Mouse (Mus musculus) thymus, postnatal 36 days (tissue): ENCODE measurements at regions not wholly inside any gene's neighbourhood (a gene's known extent, or its start where the extent isn't known, plus 50 kb on each side); places are given as distances from the start of the nearest gene placed in this dataset.

Experiments used
- DNase-seq, 2 experiments: peaks; one replicate each; pipeline ENCODE4 v3.0.0; 2022; ENCODE audit warnings: mixed read lengths in 2 of 2

- no peak for DNase-seq
These were observed 81.9 kb upstream of the Tbx3 start for GRCm38 (mm10) chr5:119588340-119589272.

- DNase-seq, result no peak
These were observed 79.2 kb upstream of the Tbx3 start for GRCm38 (mm10) chr5:119591271-119591670.

DNA sequence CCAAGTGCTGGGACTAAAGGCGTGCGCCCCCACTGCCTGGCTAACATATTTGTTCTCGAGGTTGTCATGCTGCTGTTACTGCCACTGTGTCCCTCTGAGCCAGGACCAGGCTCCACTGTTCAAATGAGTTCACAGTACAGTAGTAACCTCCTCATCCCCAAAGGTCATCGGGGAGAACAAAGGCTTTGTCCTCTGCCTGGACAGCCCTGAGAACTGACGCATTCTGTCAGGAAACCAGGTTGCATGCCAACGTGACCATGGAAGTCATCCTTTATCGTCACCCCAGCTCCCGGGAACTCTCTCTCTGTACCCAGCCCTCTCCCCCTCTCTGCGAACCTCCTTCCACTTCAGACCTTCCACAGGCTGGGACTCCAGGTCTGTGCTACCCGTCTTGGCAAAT, 77.6 kb upstream of the Tbx3 start:
- DNase-seq, result no peak

DNA sequence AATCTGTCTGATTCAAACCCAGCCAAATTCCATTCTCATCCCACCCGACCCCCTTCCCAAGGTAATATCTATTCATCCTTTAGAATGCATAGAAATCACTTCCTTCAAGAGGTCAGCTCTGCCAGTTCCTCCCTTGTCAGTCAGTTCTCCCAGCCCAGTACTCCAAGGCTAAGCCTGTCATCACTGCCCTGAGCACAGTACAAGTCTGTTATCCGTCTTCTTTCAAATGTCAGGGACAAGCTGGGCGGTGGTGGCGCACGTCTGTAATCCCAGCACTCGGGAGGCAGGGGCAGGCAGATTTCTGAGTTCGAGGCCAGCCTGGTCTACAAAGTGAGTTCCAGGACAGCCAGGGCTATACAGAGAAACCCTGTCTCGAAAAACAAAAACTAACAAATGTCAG, 75.9 kb upstream of the Tbx3 start:
- DNase-seq, result no peak

DNA sequence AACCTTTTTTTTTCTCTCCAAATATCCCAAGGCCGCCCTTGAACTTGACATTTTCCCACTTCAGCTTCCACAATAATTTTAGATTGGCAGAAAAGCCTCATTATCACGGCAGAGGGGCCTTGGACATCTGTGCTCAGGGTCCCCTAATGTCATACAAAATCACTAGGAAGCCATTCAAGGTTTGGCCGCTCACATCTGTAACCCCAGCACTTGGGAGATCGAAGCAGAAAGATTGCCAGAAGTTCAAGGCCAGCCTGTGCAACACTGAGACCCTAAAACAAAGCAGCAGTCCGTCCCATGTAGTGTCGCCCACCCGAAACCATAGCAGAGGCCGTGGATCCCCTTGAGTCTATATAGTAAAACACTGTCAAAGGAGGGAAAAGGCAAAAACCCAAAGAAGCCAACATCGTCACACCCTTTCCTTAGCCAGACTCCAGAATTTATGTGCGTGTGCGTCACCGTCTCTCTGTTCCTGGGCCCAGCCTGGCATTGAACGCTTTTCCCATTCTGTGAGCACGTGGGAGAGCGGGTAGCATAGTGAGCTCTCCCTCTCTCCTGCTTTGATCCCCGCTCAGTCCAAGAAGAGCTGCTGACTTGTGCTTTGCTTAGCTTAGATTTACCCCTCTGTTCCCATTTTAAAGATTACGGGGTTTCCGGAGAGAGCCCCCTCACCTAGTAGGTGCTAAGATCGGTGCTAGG, 74.0 kb upstream of the Tbx3 start:
- DNase-seq, result no peak

DNA sequence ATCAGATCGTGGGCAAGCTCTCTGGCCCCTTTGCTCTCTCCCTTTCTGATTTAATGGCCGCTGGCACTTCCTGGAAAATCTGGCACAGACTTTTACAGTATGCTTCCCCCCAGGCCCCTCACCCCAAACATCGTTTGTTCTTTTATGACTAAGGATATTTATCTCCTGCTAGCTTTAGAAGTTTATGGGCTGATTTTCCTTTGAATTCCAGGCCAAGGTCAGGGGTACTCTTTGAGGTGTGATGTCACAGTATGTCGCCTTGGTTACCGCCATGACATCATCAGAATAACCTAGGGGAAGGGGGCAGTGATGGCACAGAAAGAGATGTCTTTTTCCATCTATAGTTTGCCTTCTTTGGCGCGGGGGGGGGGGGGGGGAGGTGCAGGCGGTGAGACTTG, 73.5 kb upstream of the Tbx3 start:
- DNase-seq, result no peak

- no peak for DNase-seq
These were observed 72.9 kb upstream of the Tbx3 start for GRCm38 (mm10) chr5:119597530-119597929.

DNA sequence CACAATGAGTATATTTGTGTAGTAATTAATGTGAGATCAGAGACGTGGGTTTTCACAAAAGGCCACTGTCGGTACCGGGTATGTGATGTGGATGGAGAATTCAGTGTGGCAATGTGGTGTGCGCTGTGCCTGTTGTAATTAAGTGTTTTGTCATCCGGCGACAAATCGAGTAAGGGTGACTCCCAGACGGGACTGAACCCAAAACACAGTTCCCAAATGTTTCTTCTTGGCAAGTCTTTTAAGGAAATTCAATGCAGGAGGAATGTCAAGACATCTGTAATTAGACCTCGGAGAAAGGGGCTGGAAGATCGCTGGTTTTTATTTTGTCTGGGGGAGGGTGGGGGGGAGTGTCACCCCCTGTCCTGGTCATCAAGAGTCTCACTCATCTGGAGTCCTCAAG, 72.3 kb upstream of the Tbx3 start:
- no peak for DNase-seq

DNA sequence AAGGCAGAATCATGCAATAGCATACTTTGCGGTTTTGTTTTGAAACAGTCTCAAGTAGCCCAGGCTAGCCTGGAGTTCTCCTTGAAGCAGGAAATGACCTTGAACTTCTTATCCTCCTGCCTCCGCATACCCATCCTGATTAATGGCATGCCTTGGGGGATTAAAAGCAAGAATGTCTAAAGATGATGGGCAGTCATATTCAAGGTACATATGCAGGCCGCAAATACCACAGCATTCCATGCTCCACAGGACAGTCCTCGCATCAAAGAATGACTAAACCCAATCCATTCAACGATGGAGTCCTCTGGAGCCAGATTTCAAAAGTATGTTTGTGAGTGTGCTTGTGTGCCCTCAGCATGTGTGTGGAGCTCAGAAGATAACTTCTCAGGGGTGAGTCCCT, 69.1 kb upstream of the Tbx3 start:
- DNase-seq, result no peak

GRCm38 (mm10) chr5:119602001-119602400, 68.5 kb upstream of the Tbx3 start:
- no peak for DNase-seq

GRCm38 (mm10) chr5:119605444-119605843, 65.0 kb upstream of the Tbx3 start:
- DNase-seq, result no peak

- DNase-seq, result no peak
These were observed 57.1 kb upstream of the Tbx3 start for GRCm38 (mm10) chr5:119613413-119613812.

DNA sequence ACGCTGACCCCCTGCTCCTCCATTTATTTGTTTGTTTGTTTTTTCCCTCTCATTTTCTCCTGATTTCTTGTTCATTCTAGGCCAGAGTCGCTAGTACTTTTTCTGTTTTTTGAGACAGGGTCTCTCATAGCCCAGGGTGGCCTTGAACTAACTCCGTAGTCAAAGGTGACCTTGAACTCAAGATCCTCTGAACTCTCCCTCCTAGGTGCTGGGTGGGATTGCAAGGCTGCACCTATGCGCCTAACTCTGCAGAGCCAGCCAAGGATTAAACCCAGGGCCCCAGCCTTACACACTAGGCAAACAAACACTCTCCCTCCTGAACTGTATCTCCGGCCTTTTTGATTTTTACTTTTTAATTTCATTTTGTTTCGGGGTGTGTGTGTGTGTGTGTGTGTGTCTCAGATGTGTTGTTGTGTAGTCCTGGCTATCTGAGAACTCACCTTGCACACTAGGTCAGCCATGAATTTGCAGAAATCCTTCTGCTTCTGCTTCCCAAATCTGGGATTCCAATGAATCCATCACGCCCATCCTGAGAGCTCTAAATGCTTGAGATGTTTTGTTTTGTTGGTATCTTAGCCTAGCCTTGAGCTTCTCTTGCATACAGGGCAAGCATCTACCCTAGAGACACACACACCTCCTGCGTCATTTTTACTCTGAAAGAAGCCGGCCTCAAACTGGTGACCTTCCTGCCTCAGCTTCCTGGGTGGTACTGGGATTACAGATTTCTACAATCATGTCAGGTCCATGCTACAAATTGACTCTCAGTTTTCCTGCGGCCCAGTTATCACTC, 56.3 kb upstream of the Tbx3 start:
- DNase-seq, result no peak

- DNase-seq, result no peak
These were observed 54.8 kb upstream of the Tbx3 start for GRCm38 (mm10) chr5:119615681-119616080.

DNA sequence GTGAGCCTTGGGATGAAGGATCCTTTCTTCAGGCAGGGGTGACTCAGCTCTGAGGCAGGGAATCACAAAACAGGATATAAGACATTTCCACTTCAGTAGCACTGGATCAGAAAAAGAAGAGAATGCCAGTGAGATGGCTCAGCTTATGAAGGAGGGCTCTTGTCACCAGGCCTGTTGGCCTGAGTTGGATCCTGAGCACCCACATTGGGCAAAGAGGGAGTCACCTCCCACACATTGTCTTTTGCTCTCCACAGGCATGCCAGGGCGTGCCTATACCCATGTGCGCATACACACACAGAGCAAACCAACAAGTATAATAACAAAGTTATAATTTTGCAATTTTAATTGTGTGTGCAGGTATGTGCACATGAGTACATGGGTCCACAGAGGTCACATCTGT, 52.6 kb upstream of the Tbx3 start:
- no peak for DNase-seq

- no peak for DNase-seq
These were observed 50.6 kb upstream of the Tbx3 start for GRCm38 (mm10) chr5:119619906-119620305.
